Mouse (Mus musculus) Muller cell, postnatal 12 days (primary cell): Measurements from ENCODE around the gene Rubcn.
"Not testable (repeated sequence)": the region's sequence is repeated elsewhere in the genome, so short reads cannot be mapped to it uniquely, and the experiment has no call there.

Source experiments
- DNase-seq: peaks from one replicate; pipeline ENCODE4 v3.0.0-alpha.2; 2015; ENCODE audit errors: inconsistent ontology term

The Rubcn gene

DNA sequence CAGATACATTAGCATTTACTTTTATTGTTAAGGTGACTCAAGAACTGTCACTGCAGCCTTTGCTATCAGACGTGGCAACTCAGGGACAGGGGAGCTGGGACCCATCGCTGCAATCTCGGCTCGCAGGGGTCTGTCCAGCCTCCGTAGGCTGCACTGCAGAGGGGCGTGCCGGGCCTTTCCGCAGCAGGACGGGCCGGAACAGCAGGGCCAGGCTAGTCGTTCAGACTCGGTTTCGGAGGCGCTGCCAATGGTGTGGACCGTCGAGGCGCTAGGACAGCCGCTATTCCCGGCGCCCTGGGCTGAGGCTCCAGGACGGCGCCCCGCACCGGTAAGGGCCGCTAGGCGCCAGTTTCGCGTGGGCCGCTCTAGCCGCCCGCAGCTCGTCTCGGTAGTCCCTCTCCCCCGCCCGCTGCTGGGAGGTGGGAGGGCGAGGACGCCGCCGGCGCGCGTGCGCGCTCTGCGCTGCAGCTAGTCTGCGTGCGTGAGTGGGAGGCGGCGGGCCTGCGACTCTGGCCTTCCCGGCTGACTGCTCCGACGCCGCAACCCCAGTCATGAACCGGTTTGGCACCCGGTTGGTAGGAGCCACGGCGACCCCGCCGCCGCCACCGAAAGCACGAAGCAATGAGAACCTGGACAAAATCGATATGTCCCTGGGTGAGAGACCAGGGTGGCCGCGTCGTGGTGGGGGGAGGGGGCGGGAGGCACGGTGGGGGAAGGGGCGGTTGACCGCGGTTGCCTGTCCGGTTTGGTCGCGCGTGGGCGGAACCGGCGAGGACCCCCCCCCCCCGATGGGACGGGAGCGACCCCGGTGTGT, at the start of gene Rubcn, which contains the start of gene Fyttd1:
TSS of gene Rubcn (minus strand) at position 424 of the 814 bp plus-strand sequence.
TSS of gene Fyttd1 (plus strand) at position 158 of the 814 bp plus-strand sequence.
- peak; percentile 98 for DNase-seq

DNA sequence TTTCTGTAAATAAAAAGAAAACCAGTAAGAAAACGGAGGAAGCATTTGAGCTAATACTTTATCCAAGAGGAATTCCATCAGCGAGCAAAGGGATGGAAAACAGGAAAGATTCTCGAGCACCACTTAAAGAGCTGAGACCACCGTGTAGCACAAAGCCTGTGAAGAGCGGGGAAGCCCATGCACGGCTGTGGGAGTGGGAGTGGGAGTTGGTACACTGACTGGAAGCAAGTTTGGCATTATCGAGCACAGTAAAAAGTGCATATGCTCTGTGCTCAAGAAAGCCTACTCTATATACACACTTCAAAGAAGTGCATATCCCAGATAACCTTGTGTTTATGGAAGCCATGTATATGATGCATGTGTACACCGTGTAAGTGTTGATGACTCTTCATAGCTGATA, 49.5 kb upstream of the Rubcn start:
- DNase-seq = no peak

DNA sequence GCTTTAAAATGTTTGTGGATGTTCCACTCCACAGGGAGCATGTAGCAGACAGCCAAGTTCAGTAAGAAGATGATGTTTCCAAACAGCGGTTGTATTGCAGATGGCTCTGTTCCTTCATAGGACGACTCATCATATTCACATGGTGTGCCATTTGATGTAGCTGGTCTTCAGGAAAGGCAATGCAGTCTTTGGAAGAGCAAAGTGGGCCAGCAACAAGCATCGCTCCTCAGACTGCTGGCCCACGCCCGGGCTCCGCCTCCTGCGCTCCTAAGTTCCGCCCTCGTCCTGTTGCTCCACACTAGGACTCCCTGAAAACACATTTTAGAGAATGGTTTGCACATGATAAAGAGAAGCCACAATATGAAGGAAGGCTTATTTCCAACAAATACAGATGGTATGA, 49.1 kb upstream of the Rubcn start:
- not testable (repeated sequence) for DNase-seq

DNA sequence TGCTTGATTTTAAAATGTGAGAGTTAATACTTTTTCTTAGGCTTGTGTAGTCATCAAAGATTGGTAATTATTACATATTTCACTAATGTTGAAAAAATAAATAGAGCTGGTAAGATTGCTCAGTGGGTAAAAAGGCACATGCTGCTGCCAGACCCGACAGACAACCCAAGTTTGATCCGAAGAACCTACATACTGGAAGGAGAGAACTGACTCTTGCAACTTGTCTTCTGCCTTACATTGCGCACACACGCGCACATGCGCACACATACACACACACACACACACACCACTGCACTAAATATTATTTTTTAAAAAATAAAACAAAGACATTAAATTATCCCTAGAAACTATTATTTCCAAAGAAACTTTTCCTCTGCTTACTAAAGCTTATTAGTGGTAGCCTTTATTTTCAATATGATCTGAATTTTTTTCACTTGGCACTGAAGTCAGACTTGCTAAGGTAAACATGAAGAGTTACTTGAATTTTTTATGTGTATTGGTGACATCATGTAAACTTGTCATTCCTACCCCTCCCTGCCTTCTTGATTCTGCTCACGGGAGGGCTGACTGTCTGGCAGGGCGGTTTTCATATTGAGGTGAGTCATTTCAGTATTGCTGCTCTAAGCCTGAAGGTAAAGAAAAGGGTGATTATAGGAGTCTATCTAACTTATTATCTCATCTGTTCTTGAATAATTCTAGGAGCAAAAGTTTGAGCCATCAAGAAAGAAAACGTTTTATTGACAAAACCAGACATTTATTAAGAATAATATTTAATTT, 37.9 kb upstream of the Rubcn start:
- no peak for DNase-seq

DNA sequence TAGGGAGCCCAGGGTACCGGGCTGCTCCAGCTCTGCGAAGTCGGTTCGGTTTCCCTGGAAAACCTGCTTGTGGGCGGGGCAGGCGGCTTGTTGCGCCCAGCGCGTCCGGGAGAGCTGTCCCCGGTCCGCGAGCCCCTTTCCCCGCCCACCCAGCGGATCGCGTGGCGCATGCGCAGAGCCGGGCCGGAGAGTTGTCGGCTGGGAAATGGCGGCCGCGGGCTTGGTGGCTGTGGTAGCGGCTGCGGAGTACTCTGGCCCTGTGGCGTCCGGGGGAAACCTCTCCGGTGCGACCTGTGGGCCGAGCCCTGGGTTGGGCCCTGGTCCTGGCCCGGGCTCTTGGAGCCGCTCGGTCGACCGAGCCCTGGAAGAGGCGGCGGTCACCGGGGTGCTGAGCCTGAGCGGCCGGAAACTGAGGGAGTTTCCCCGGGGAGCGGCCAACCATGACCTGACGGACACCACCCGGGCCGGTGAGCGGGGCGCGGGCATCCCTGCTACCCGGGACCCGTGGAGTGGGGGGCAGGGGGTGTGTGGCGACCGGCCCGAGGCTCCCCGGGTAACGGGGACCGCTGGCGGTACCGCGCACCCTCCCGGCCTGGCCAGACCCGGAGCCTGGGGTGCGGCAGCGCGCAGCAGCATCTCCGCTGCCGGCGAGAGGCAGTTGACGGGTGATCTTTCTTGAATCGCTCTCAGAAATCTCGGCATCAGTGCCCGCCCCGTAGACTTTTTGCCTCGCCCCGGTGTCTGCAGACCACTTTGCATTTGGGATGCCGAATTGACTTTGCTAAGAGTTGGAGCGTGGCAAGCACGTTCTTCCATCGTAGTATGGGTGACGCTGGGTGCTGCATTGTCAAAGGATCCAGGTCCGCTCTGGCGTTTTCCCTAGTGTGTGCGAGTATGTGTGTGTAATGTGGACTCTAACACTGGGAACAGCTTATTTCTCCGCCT, 36.6 kb upstream of the Rubcn start, which contains the start of gene Lrch3:
TSS of gene Lrch3 (plus strand) at position 164 of the 945 bp plus-strand sequence.
- DNase-seq = peak; percentile 95

- DNase-seq = no peak
These were observed 35.6 kb upstream of the Rubcn start for GRCm38 (mm10) chr16:32913212-32913611.

GRCm38 (mm10) chr16:32906727-32907126, 29.2 kb upstream of the Rubcn start:
- no peak for DNase-seq

DNA sequence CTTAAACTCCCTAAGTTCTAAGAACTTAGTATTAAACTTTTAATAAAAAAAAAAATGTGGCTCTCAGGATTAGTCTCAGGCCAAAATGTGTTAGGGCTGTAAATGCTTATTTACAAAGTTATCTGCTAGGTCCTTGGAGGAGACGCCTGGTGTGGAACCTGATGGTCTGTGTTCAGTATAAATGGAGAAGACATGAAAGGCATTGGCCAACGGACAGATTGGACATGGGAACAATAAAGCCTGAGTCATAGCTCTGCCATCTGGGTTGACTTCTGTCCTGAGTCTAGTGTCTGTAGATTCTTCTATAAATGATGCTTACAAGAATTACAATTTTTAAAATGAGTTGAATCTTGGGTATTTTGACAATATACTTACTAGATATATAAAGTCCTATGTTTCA, 28.6 kb upstream of the Rubcn start:
- no peak for DNase-seq

GRCm38 (mm10) chr16:32902051-32902428, 24.5 kb upstream of the Rubcn start:
- no peak for DNase-seq

DNA sequence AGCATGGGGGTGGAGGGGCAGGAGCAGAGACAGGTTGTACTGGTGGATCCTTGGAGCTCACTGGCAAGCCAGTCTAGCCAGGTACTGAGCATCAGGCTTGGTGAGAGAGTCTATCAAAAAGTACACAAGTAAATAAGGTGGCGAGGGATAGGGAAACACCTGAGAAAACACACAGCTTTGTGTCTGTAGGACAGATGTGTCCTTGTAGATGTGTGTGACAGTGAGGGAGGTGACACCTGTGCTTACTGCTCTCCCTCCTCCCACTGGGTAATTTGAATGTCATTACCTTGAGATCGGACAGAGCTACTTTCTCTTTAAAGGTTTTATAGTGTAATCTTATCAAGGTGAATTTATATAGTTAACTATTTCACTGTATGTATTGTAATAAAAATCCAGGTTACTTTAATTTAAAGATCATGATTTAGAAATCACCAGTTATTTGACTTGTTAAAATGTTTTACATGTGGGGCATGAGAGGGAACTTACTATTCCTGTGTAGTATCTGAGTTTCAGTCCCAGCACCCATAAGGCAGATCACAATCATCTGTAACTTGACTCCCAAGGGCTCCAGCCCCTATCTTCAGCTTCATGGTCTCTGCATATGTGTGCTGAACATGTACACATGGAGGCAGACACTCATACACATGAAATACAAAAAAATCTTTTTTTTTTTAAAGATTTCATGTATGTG, 23.9 kb upstream of the Rubcn start:
- DNase-seq = no peak

- DNase-seq = no peak
These were observed 18.6 kb upstream of the Rubcn start for GRCm38 (mm10) chr16:32896126-32896525.

- DNase-seq = no peak
These were observed 12.3 kb upstream of the Rubcn start for GRCm38 (mm10) chr16:32889881-32890280.

DNA sequence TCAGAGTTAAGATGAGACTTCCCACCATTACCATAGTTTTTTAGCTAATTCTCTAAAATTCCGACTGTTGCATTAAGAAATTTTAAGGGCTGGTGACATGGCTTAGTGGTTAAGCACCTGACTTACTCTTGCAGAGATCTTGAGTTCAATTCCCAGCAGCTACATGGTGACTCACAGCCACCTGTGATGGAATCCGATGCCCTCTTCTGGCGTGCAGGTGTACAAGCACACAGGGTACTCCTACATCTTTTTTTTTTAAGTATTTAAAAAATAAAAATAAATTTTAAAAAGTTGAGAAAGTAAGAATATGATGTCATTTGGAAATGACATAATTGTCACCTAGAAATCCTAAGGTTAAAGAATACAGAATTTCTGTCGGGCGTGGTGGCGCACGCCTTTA, 10.4 kb upstream of the Rubcn start:
- DNase-seq = no peak

GRCm38 (mm10) chr16:32881538-32881937, 4.0 kb upstream of the Rubcn start:
- no peak for DNase-seq

- peak; percentile 16 for DNase-seq
These were observed 1.7 kb upstream of the Rubcn start for GRCm38 (mm10) chr16:32878972-32879926.

DNA sequence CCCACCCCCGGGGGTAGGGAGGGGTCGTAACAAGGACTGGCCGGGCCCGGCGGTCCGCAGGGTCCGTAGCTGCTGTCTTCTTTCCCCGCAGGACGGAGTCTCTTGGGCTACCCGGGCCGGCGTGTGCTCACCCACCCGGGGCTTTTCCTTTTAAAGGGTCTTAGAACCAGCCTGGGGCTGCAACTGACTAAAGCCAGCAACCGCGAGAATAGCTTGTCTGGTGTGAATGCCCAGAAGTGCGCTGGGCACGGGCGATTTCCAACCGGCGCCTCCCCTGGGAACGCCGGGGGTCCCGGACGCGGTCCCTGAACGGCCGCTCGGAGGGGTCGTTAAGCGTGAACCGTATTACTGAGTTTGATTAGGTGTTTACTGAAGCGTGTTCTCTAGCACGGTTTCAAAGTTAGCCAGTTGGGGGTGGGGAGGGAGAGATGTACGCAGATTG, 612 bp upstream of the Rubcn start:
- DNase-seq = peak; percentile 27

- DNase-seq = no peak
These were observed 735 bp downstream of the Rubcn start for GRCm38 (mm10) chr16:32876831-32877230.

DNA sequence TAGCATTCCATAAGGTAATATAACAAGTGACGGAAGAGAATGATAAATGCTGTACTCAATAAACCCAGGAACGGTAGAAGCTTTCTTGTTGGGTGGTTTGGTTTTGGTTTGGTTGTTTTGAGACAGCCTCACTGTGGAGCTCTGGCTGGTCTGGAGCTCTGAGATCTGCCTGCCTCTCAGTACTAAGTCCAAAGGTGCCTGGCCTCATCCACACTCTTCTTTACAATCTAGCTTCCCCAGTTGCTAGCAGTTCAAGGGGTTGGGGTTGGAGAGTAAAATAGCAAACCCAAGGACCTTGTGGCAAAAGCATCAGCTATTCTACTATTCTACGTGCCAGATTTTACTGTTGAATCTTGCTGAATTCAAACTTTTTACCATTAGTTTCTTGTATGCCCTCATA, 1.7 kb downstream of the Rubcn start:
- no peak for DNase-seq

- DNase-seq = not testable (repeated sequence)
These were observed 2.3 kb downstream of the Rubcn start for GRCm38 (mm10) chr16:32875281-32875680.

DNA sequence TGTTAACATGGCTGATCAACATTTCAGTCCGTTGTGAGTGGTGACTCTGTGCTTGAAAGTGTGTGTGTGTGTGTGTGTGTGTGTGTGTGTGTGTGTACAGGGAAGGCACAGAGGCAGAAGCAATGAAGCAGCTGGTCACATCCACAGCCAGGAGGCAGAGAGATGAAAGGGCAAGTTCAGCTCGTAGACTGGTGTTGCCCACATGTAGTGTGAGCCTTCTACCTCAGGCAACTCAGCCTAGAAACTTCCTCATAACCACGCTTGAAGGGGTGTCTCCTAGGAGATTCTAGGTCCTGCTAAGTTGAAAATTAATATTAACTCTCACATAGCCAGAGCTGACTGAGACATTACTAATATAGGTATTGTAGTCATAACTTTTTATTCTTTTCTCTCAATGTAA, 4.2 kb downstream of the Rubcn start:
- DNase-seq = no peak
